Mouse (Mus musculus): Measurements from ENCODE around the gene Olfr444.

Olfr444 gene

DNA sequence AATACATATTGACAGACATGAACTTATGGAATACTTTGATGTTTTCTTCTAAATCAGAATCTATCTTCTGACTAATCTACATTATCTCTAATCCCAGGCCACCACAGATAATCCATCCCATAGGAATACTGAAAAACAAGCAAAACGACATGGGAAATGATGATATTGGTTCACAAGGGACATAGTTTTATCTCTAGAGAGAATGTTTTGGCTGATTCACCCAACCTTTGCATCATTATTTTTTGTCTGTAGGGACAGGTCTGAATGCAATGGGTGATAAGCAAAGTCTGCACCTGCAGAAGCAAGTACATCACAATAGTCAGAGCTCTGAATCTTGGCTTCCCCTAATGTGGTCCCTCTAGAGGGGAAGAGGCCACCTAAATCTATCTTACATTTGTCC is at the start of gene Olfr444:
Olfr444 (plus strand) TSS at position 301 of the 400 bp plus-strand sequence.
- no peak for DNase-seq (ENCODE audit: low read depth, low spot score)

GRCm38 (mm10) chr6:42900345-42900744 is 48.5 kb upstream of the Olfr444 start:
- no peak for DNase-seq (ENCODE audit: low read depth, low spot score)

DNA sequence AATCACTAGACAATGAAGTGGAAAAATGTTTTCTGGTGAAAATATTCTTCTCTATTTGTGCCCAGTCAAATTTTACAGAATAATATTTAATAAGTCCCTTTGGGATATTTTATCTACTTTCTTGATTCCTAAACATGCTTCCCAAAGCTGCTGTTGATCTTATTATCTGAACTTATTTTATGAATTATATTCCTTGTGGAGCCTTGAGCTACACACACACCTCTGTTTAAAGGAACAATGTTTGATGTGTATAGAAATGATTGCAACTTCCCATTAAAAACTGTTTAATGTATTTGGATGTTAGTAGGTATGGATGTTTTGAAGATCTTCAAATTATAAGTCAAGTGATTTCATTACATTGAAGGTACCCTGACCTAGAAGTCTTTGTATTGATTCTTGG is 40.3 kb upstream of the Olfr444 start, which contains the start of gene Olfr447:
Olfr447 (plus strand) TSS at position 301 of the 400 bp plus-strand sequence.
- no peak for DNase-seq (ENCODE audit: low read depth, low spot score)

- DNase-seq (ENCODE audit: low read depth, low spot score) = no peak
These were observed 27.8 kb upstream of the Olfr444 start, which contains the start of gene Olfr446 for GRCm38 (mm10) chr6:42921077-42921476. Gene Olfr446, plus strand, starts transcription at chr6:42921377.

DNA sequence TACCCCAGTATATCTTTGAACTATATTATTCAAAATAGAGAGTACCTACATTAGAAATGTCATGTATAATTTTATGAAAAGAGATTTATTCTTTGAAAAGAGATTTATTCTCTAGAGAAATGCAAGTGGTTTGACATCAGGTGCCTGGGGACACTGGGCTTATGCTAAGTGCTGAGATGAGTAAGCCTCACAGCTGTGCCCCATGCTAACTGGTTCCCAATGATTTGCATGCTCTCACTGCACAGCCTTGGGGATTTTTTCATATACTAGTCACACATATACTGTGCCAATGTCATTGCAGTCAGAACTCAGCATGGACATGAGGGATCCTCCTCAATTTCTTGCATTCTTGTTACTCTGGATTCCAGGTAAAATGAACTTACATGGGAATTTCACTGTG is 31.5 kb downstream of the Olfr444 start:
- no peak for DNase-seq (ENCODE audit: low read depth, low spot score)

Data from retina, postnatal 7 days (tissue).